Mouse (Mus musculus) embryonic fibroblast, embryonic 13.5 days (primary cell): ENCODE results near the gene Tmem270. TPM values are rescaled to one million over a fixed set of nuclear protein-coding genes. Genes with fewer than 3 reads are reported as not detected.
"Not testable (repeated sequence)": the region's sequence is repeated elsewhere in the genome, so short reads cannot be mapped to it uniquely, and the experiment has no call there.

Experiments
- H3K27ac ChIP-seq: 2 replicates; pipeline ENCODE4 v1.5.1; 2012; ENCODE audit warnings: low read length, control low read depth, inconsistent platforms; ENCODE audit not compliant: insufficient read depth
- H3K4me1 ChIP-seq: 2 replicates; pipeline ENCODE4 v1.6.1; 2011; ENCODE audit warnings: low read length; ENCODE audit not compliant: control insufficient read depth, insufficient read depth
- H3K4me3 ChIP-seq: 2 replicates; pipeline ENCODE4 v1.5.1; 2011; ENCODE audit warnings: mild to moderate bottlenecking, control low read depth, low read length; ENCODE audit not compliant: insufficient read depth
- CTCF ChIP-seq: IDR thresholded peaks from 2 replicates; pipeline ENCODE4 v1.5.1; 2011; ENCODE audit warnings: mild to moderate bottlenecking, control low read depth, low read length, moderate library complexity, borderline replicate concordance; ENCODE audit not compliant: insufficient read depth
- POLR2A ChIP-seq: IDR thresholded peaks from 2 replicates; pipeline ENCODE4 v1.6.1; 2011; ENCODE audit warnings: low read depth, mild to moderate bottlenecking, control low read depth, low read length, moderate library complexity
- polyA plus RNA-seq: library from polyadenylated mRNA; stranded (reverse); fragments of >200 nt; gene quantifications from 2 replicates; pipeline ENCODE4 v1.2.4, GENCODE M21; 2011; ENCODE audit warnings: low read depth; ENCODE audit not compliant: missing spikeins, insufficient read length

The Tmem270 gene
- polyA plus RNA-seq, 1 experiment: not detected

- no peak overlapping the region for H3K4me3 ChIP-seq
- TF ChIP-seq POLR2A: peak; percentile 18; the same call in 1 of the 2 replicates
- no peak for TF ChIP-seq CTCF
- H3K4me1 ChIP-seq: peaks cover 10% of the 10 kb centered on the region; the same call in 1 of the 2 replicates
Measured at GRCm38 (mm10) chr5:134942740-134943139, 36.2 kb upstream of the Tmem270 start.

GRCm38 (mm10) chr5:134941472-134942209 lies 35.1 kb upstream of the Tmem270 start:
- Histone ChIP-seq H3K4me3 (no peak overlapping the region), H3K27ac (no peak overlapping the region), H3K4me1 (peaks cover 9% of the 10 kb centered on the region; the same call in 1 of the 2 replicates)
- TF ChIP-seq POLR2A: no peak
- TF ChIP-seq CTCF: no peak

More at GRCm38 (mm10) chr5:134942740-134943139, 36.2 kb upstream of the Tmem270 start:
- H3K27ac ChIP-seq: 0 out of 2 replicates have a peak overlapping the region, but pooled peaks have one; percentile 17

GRCm38 (mm10) chr5:134939554-134939953 lies 33.0 kb upstream of the Tmem270 start:
- H3K4me3 ChIP-seq, H3K27ac ChIP-seq, H3K4me1 ChIP-seq: not testable (repeated sequence)

- no peak overlapping the region for H3K27ac ChIP-seq
- H3K4me1 ChIP-seq: peaks cover 5% of the 10 kb centered on the region; the same call in 1 of the 2 replicates
- TF ChIP-seq POLR2A: no peak
- no peak for TF ChIP-seq CTCF
- no peak overlapping the region for H3K4me3 ChIP-seq
Measured at GRCm38 (mm10) chr5:134939069-134939468, 32.5 kb upstream of the Tmem270 start.

- Histone ChIP-seq H3K4me1 (no peaks in the 10 kb centered on the region), H3K27ac (no peak overlapping the region), H3K4me3 (no peak overlapping the region)
- no peak for TF ChIP-seq CTCF
- no peak for TF ChIP-seq POLR2A
Measured at GRCm38 (mm10) chr5:134936626-134937185, 30.2 kb upstream of the Tmem270 start.

GRCm38 (mm10) chr5:134936051-134936450 lies 29.5 kb upstream of the Tmem270 start:
- no peaks in the 10 kb centered on the region for H3K4me1 ChIP-seq
- no peak overlapping the region for H3K4me3 ChIP-seq
- no peak overlapping the region for H3K27ac ChIP-seq
- TF ChIP-seq CTCF (no peak), POLR2A (no peak)

GRCm38 (mm10) chr5:134934666-134935065 lies 28.1 kb upstream of the Tmem270 start:
- H3K4me1 ChIP-seq: no peaks in the 10 kb centered on the region
- no peak for TF ChIP-seq CTCF
- TF ChIP-seq POLR2A: no peak
- H3K4me3 ChIP-seq: no peak overlapping the region
- no peak overlapping the region for H3K27ac ChIP-seq

GRCm38 (mm10) chr5:134933686-134934085 lies 27.2 kb upstream of the Tmem270 start:
- not testable (repeated sequence) for H3K4me1 ChIP-seq, H3K4me3 ChIP-seq, H3K27ac ChIP-seq

- no peak overlapping the region for H3K4me3 ChIP-seq
- no peak overlapping the region for H3K27ac ChIP-seq
- H3K4me1 ChIP-seq: no peaks in the 10 kb centered on the region
- TF ChIP-seq CTCF: no peak
- TF ChIP-seq POLR2A: no peak
Measured at GRCm38 (mm10) chr5:134933281-134933680, 26.7 kb upstream of the Tmem270 start.

- Histone ChIP-seq H3K27ac (peak overlapping the region; percentile 37; the same call in 1 of the 2 replicates), H3K4me3 (peak overlapping the region; percentile 67), H3K4me1 (no peaks in the 10 kb centered on the region)
- TF ChIP-seq CTCF: no peak
- no peak for TF ChIP-seq POLR2A
Measured at GRCm38 (mm10) chr5:134932903-134933276, 26.4 kb upstream of the Tmem270 start.

GRCm38 (mm10) chr5:134932179-134932902 lies 25.8 kb upstream of the Tmem270 start, which contains the start of gene Mettl27:
Gene Mettl27, plus strand, starts transcription at chr5:134932368.
- TF ChIP-seq POLR2A (peak; percentile 68), CTCF (no peak)
- Histone ChIP-seq H3K4me1 (no peaks in the 10 kb centered on the region), H3K27ac (peak within 1 kb of the TSS; percentile 37; the same call in 1 of the 2 replicates), H3K4me3 (peak within 1 kb of the TSS; percentile 67)
